Mouse (Mus musculus) ES-E14 (cell line): ENCODE measurements around the gene Kcnk5.

Source experiments
- CHD2 ChIP-seq: IDR thresholded peaks from 2 replicates; pipeline ENCODE4 v1.6.1; 2014; ENCODE audit warnings: mild to moderate bottlenecking, low read depth, low read length, inconsistent platforms
- MAFK ChIP-seq: IDR thresholded peaks from 2 replicates; pipeline ENCODE4 v1.6.1; 2014; ENCODE audit warnings: mild to moderate bottlenecking, low read depth, low read length, inconsistent platforms; ENCODE audit not compliant: insufficient read depth
- ZNF384 ChIP-seq: IDR thresholded peaks from 2 replicates; pipeline ENCODE4 v1.6.1; 2012; ENCODE audit warnings: low read depth, low read length, inconsistent platforms

- TF ChIP-seq CHD2 (no peak), ZNF384 (0 out of 2 replicates have a peak, but pooled peaks have one; percentile 13), MAFK (no peak)
Measured at GRCm38 (mm10) chr14:20181466-20181921, at the start of gene Kcnk5.
